Comparison of ENCODE assay signal across 15 mouse cellular contexts in the genomic region with DNA sequence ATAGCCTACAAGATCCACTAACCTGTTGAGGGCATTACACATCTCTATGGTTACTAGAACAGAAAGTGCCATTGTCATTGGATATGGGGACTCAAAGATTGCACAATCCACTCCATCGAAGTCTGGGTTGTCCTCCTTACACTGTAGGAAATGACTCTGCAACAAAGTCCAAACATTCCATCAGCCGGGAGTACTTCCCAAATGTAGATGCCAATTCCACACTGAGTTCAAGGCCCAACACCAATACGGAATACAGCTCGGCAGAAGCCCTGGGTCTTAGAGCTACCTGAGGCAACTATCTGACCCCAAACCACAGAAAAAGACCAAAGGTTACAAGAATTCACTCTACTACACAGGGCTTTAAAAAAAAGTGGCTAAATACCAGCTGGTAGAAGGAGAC.
"Had no signal": no experiment of that assay in that cellular context is flagged by ENCODE, and none has a peak within 500 bp of the region (broad histone marks: within the 10 kb centered on the region; RNA-seq: fewer than 3 reads in every experiment).

No protein-coding gene starts in this region.

- H3K27me3 ChIP-seq: limb, embryonic 12.5 days; limb, embryonic 15.5 days had no signal

- DNase-seq: kidney, adult 18-20 months; kidney, adult 9 months; kidney, postnatal 14 days; kidney, postnatal 4 days; left cerebral cortex, postnatal 4 days; lung, adult 2 months; midbrain, embryonic 14.5 days; right cerebral cortex, postnatal 14 days; right cerebral cortex, postnatal 4 days; thymus, postnatal 25 days had no signal

- H3K4me2 ChIP-seq: limb, embryonic 12.5 days; limb, embryonic 15.5 days; midbrain, embryonic 11.5 days had no signal

- H3K4me3 ChIP-seq: limb, embryonic 12.5 days; limb, embryonic 15.5 days had no signal

- H3K27ac ChIP-seq: limb, embryonic 12.5 days; limb, embryonic 15.5 days; liver, embryonic 14.5 days; stomach, postnatal 0 days had no signal

- H3K9me3 ChIP-seq: limb, embryonic 12.5 days; limb, embryonic 15.5 days had no signal

- H3K9ac ChIP-seq: limb, embryonic 12.5 days; limb, embryonic 15.5 days; liver, embryonic 14.5 days had no signal

- H3K4me1 ChIP-seq: limb, embryonic 12.5 days; limb, embryonic 15.5 days had no signal
